Mouse (Mus musculus) cerebellum, adult 2 months (tissue): ENCODE data around the gene Tmem211.

Experiments
- CTCF ChIP-seq: fragments of 200-500 bp; IDR thresholded peaks from 2 replicates; pipeline ENCODE4 v1.5.1; 2011; ENCODE audit warnings: low read depth, mild to moderate bottlenecking, control low read depth, low read length, moderate library complexity, borderline replicate concordance; ENCODE audit not compliant: insufficient read depth
- POLR2A ChIP-seq: fragments of 200-500 bp; IDR thresholded peaks from 2 replicates; pipeline ENCODE4 v1.6.1; 2011; ENCODE audit warnings: low read length, control low read depth, borderline replicate concordance; ENCODE audit not compliant: insufficient read depth

GRCm38 (mm10) chr5:113225271-113225670 lies 1.4 kb upstream of the Tmem211 start:
- TF ChIP-seq POLR2A (no peak), CTCF (no peak)
